Mouse (Mus musculus): ENCODE results near the gene Rnf145.
A peak's percentile ranks its signal among the peaks of the same experiment; 100 is the strongest.

The Rnf145 gene

DNA sequence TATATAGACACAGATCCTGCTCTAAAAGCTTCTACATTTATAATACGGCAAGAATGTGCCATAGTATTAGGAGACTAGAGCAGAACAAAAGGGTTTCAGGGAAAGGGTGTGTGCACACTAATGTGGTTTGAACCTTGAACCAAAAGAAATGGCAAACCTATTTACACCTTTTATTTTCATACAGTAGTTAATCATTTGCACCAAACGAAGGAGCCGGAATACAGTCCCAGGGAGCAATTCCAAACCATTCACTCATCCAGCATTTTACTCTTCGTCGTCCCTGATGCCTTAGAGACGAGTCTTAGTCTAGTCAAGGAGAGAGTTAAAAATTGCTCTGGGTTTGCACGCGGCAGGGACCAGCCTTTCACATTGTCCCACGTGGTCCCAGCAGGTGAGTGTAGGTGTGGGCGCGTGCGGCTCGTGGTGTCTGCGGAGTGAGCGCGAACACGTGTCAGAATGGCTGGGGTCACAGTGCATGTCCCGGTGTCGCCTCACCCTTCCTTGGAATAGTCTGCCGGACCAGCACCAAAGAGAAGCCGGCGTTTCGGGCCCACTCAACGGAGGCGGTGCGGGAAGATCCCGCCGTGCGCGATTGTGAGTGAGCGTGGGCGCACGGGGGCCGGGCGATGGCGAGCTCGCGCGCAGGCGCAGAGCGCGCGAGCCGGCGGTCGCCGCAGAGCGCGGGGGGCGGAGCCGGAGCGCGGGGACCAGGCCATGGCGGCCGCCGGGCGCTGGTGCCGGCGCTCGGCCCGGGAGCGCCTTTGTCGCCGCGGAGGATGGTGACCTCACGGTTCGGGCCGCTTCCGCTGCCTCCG is at the start of gene Rnf145:
Gene Rnf145 (plus strand): TSS at position 684 of the 815 bp plus-strand sequence.
- peak; percentile 51 to 73 for DNase-seq (ENCODE audit: low spot score in 2 of 2)

DNA sequence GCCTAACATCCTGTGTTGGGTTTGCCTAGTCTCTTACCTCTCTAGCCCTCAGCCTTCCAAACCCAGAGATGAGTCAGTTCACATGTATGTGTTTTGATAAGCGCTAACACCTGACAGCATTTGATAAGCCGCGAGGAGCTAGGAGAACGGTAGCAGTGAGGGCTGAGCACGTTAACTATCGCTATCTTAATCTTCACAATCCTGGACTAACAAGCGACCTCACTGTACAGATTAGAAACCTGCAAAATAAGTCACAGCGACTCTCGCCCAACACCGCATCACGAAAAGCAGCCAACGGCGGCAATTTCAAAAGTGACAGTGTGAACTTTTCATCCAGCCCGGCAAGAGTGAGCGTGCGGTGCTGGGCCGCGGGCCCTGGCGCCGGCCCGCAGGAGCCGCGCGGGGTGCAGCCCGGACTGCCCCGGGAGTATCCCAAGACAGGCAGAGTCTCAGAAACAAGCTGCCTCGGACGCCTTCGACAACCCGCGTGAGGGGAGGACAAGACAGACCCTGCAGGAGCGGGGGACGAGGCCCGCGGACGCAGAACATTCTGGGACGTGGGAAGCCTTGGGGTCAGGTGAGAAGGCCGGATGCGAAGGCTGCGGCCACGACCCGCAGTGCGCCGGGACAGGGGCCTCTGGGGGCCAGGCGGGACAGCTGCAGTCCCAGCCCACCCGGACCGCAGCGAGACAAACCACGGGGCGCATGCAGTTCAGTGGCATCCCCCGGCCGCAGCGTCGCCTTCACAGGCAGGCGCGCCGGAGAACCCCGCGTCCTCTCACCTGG is 48.9 kb upstream of the Rnf145 start:
- peak in 1 of 2 experiments; percentile 12 for DNase-seq (ENCODE audit: low spot score in 2 of 2)

DNA sequence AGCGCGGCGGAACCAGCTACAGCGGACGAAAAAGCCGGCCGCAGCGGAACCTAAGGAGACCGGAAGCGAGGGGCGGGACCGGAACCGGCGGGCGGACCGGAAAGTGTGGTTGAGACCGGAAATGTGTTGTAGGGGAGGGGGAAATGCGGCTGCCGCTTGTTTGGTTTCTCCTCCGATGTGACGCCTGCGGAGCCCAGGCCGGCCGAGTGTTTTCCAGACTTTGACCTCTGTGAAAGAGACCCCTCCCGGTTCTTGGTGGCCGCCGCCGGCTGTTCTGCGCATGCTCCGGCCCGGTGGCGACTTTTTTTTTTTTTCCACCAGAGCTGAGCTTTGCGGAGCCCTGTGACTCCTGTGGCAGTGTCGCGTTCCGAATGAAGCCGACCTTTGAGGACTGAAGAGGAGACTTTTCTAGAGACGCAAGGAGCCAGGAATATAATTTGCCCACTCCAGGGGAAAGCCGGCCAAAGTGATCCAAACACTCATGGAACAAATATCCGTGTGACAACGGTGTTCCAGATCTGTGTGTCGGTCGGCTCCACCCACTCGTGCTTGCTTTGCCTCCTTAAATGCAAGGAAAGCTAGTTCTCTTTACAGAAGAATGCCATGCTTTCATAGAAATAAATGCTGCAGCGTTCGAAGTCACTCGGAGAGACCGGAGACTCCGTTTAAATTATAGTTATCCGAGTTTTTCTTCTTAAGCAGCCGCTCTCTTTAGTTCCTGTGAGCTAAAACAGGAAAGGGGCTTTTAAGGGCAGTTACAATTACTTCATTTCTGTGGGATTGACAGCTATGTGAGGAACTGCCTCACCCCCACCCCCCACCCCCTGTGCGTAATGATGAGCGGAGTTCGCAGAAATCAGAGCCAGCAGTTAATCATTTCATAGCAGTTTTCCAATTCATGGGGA is 48.1 kb upstream of the Rnf145 start, which contains the start of gene Ublcp1:
Gene Ublcp1 (minus strand): TSS at position 67 of the 905 bp plus-strand sequence.
- DNase-seq (ENCODE audit: low spot score in 2 of 2): peak; percentile 89 to 91

- no peak for DNase-seq (ENCODE audit: low spot score in 2 of 2)
Measured at GRCm38 (mm10) chr11:44471337-44471995, 47.3 kb upstream of the Rnf145 start.

- DNase-seq (ENCODE audit: low spot score in 2 of 2): no peak
Measured at GRCm38 (mm10) chr11:44475467-44475866, 43.3 kb upstream of the Rnf145 start.

- DNase-seq (ENCODE audit: low spot score in 2 of 2): no peak
Measured at GRCm38 (mm10) chr11:44476445-44476844, 42.3 kb upstream of the Rnf145 start.

GRCm38 (mm10) chr11:44478382-44478781 is 40.4 kb upstream of the Rnf145 start:
- no peak for DNase-seq (ENCODE audit: low spot score in 2 of 2)

DNA sequence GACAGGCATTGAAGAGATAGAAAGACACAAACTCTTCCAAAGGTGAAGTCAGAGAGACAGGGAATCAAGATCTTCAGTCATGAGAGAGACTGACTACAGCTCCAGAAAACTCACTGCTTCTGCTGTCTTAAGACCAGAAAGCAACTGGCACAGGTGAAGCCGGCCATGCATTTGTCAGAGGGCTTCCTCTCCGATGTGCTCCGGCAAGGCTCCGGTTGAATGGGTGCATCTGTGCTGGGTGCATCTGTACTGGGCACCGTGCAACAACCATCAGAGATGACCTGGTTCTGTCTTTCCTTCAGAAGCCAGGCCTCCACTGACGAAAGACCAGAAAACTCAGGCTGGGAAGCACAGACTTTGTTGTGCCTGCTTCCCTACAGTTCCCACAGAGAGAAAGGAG is 38.5 kb upstream of the Rnf145 start:
- no peak for DNase-seq (ENCODE audit: low spot score in 2 of 2)

GRCm38 (mm10) chr11:44485089-44485736 is 33.6 kb upstream of the Rnf145 start:
- no peak for DNase-seq (ENCODE audit: low spot score in 2 of 2)

- no peak for DNase-seq (ENCODE audit: low spot score in 2 of 2)
Measured at GRCm38 (mm10) chr11:44489117-44489516, 29.6 kb upstream of the Rnf145 start.

DNA sequence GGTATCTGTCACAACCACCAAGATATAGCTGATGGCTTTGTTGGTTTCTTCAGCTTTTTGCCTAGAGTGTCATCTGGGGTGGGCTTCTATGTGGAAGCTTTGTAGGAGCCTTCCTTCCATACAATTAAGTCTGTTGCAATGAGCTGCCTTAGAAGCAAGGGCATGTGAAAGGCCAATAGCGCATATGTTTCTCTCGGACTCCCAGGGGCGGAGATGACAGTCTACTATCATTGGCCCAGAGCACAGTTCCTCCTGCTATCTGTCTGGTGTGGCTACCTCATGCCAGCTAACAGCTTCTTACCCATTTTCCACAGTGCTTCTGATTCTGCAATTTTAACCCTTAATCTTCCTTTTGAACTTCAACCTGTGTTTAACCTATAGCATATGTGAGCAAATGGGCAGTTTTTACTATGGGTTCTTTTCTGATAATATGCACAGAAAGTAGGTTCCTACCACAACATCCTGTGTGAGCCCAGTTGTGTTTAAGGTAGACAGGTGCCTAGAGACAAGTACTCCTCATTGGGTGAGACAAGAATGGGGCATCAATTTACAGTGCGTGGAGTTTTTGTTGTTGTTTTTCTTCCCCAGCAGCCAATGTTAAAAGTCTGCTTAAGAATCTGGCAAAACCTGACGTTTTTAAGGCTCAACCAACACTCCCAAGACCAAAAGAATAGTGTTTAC is 24.0 kb upstream of the Rnf145 start:
- no peak for DNase-seq (ENCODE audit: low spot score in 2 of 2)

- DNase-seq (ENCODE audit: low spot score in 2 of 2): peak in 1 of 2 experiments; percentile 3
Measured at GRCm38 (mm10) chr11:44496217-44496616, 22.5 kb upstream of the Rnf145 start.

DNA sequence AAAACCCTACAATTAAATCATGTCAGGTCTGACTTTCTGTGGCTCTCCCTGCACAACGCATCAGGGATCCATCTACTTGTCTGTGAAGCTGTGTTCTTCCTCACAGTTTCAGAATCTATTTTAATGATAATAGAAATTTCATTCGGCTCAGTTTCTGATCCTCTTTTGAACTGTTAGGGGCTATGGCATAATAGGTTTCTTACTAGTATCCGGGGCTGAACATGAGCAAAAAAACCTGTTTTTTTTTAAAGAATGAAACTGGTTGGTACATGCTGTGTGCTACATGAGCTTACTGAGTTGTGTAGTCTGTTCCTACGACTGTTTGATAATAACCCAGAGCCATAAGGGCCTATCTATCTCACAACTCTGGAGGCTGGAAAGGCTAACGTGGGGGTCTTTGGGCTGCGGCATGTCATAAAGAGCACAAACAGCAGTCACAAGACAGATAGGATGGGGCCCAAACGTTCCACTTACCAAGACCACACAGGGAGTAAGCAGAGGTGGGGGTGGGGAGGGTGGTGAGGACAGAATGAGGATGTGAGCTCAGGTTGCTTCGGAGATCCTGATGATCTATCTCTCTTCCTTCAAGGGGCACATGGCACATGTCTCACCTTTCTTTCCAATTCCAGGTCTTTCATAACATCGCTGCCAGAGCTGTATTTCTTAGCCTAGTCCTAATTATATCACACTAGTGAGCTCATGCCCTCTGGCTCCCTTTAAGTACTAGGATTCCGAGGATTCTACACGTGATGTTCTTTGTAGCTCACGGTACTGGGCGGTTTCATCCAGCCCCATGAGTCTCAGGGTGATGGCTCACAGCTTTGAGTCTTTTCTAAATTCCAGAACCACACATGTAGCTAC is 20.1 kb upstream of the Rnf145 start:
- DNase-seq (ENCODE audit: low spot score in 2 of 2): no peak

DNA sequence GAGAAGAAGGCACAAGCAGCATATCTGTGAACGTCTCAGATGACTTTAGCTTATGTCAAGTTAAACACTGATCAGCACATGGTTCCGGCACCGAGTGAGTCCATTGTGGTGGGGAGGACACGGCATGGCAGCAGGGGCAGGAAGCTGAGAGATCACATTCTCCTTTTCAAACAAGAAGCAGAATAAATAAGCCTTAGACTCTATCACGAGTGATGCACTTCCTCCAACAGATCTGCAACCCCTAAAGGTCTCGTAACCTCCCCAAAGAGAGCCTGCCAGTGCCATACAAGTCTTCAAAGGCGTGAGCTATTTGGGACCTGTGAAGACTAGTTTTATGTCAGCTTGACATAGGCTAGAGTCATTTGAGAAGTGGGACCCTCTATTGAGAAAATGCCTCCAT is 17.8 kb upstream of the Rnf145 start:
- DNase-seq (ENCODE audit: low spot score in 2 of 2): no peak

GRCm38 (mm10) chr11:44501477-44501876 is 17.3 kb upstream of the Rnf145 start:
- no peak for DNase-seq (ENCODE audit: low spot score in 2 of 2)

DNA sequence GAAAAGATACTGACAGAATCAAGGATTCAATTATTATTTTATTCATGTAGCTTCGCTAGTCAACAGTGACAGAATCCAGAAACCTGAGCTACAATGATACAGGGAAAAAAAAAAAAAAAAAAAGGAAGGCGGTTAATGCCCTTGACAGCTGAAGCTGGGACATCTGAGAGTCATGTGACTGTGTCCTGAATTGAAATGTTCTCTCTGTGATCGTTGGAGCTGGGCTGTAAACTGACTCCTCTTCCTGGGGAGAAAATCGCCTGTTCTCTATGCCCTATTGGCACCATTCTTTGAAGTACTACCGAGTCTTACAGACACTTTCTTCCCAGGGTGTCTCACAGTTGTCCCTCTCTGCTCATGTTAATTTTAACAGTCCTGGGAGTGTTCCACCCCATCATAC is 15.8 kb upstream of the Rnf145 start:
- no peak for DNase-seq (ENCODE audit: low spot score in 2 of 2)

DNA sequence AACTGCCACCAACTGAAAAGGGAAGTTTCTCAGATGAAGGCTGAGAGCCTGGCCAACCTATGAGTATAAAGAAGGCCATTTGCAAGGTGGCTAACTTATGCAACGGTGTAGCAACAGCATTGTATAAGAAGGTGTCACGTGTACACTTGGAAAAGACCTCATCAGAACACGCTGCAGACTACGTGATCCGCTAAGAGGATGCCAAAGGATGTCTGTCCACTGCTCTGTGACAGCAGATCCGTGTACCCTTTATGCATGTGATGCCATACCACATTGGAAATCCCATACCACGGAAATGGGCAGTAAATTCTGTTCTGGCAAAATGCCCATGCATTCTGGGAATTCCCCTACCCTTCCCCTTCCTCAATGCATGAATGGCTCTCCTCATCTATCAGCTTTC is 14.6 kb upstream of the Rnf145 start:
- no peak for DNase-seq (ENCODE audit: low spot score in 2 of 2)

DNA sequence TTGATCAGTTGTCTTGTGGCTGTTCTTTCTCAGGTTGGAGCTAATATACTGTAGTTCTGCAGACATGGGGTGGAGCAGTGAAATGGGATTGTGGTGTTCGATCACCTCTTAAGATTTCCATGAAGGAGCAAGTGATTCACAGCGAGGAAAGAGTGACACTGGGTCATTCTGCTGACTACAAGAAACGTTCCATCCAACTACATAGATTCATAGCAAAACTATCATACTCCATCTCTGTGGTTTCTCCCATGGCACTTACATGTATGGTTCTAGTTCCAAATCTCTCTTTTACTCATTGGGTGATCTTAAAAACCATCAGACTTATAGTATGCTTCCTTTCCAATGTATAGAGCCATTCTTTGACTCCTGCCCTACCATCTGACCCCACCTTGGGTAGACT is 14.0 kb upstream of the Rnf145 start:
- no peak for DNase-seq (ENCODE audit: low spot score in 2 of 2)

GRCm38 (mm10) chr11:44508876-44509275 is 9.9 kb upstream of the Rnf145 start:
- no peak for DNase-seq (ENCODE audit: low spot score in 2 of 2)
